Mouse (Mus musculus): Measurements from ENCODE around the gene Slc8b1. TPM values are rescaled to one million over a fixed set of nuclear protein-coding genes. Genes with fewer than 3 reads are reported as not detected.
A peak's percentile ranks its signal among the peaks of the same experiment; 100 is the strongest.

The Slc8b1 gene
- total and polyA plus RNA-seq, 3 experiments: 10.0 to 13.2 (median 12.2) TPM

GRCm38 (mm10) chr5:120566681-120567252 lies 55.8 kb downstream of the Slc8b1 start:
- peaks cover 48% of the 10 kb centered on the region for H3K4me1 ChIP-seq (ENCODE audit: control insufficient read depth, insufficient read depth, low read length)

GRCm38 (mm10) chr5:120567253-120567701 lies 56.3 kb downstream of the Slc8b1 start:
- no peaks in the 10 kb centered on the region for H3K79me2 ChIP-seq (replicated peaks; ENCODE audit: control insufficient read depth, insufficient read depth, low read length)
- no peaks in the 10 kb centered on the region; the same call in 1 of the 2 replicates for H3K36me3 ChIP-seq (ENCODE audit: control insufficient read depth, insufficient read depth, low read length)
- 50% methylated on average over 21 of the region's 21 CpGs for WGBS
- no peak overlapping the region for H3K4me3 ChIP-seq
- H3K4me1 ChIP-seq (ENCODE audit: control insufficient read depth, insufficient read depth, low read length): peaks cover 47% of the 10 kb centered on the region
- no peak overlapping the region for H3K9ac ChIP-seq (ENCODE audit: low read depth, low read length)
- peak; percentile 46; the same call in 1 of the 2 replicates for TF ChIP-seq POLR2A (IDR thresholded peaks at IDR 0.05; ENCODE audit: insufficient read depth, low read depth, low read length)
- no peak for TF ChIP-seq CTCF (IDR thresholded peaks at IDR 0.05)
- TF ChIP-seq EP300 (IDR thresholded peaks at IDR 0.05; ENCODE audit: insufficient read depth, low read depth, low read length): no peak
- intact Hi-C loops (cut with DNase I): loop anchor here (2.0 kb wide), 1 partner anchor 16 kb away; no protein-coding TSS in a partner anchor
- no peaks in the 10 kb centered on the region for H3K27me3 ChIP-seq (ENCODE audit: control insufficient read depth, insufficient read depth, low read length)
- peak overlapping the region; percentile 83 for H3K27ac ChIP-seq
- DNase-seq: peak; percentile 75 to 79

More at GRCm38 (mm10) chr5:120566681-120567252, 55.8 kb downstream of the Slc8b1 start:
- Histone ChIP-seq H3K27me3 (ENCODE audit: control insufficient read depth, insufficient read depth, low read length) (no peaks in the 10 kb centered on the region), H3K79me2 (replicated peaks; ENCODE audit: control insufficient read depth, insufficient read depth, low read length) (no peaks in the 10 kb centered on the region), H3K36me3 (ENCODE audit: control insufficient read depth, insufficient read depth, low read length) (no peaks in the 10 kb centered on the region; the same call in 1 of the 2 replicates), H3K27ac (peak overlapping the region; percentile 83), H3K9ac (ENCODE audit: low read depth, low read length) (no peak overlapping the region), H3K4me3 (no peak overlapping the region)
- TF ChIP-seq POLR2A (IDR thresholded peaks at IDR 0.05; ENCODE audit: insufficient read depth, low read depth, low read length) (no peak), CTCF (IDR thresholded peaks at IDR 0.05) (no peak), EP300 (IDR thresholded peaks at IDR 0.05; ENCODE audit: insufficient read depth, low read depth, low read length) (no peak)
- 30% methylated on average over 9 of the region's 9 CpGs for WGBS
- DNase-seq: peak in 1 of 2 experiments; percentile 46
- intact Hi-C loops (cut with DNase I): loop anchor here (2.0 kb wide), 1 partner anchor 16 kb away; no protein-coding TSS in a partner anchor

GRCm38 (mm10) chr5:120567761-120568211 lies 56.8 kb downstream of the Slc8b1 start:
- intact Hi-C loops (cut with DNase I): loop anchor here (2.0 kb wide), 1 partner anchor 15 kb away; no protein-coding TSS in a partner anchor
- 80% methylated on average over 14 of the region's 14 CpGs for WGBS
- Histone ChIP-seq H3K27ac (peak overlapping the region; percentile 83), H3K79me2 (replicated peaks; ENCODE audit: control insufficient read depth, insufficient read depth, low read length) (no peaks in the 10 kb centered on the region), H3K27me3 (ENCODE audit: control insufficient read depth, insufficient read depth, low read length) (no peaks in the 10 kb centered on the region), H3K36me3 (ENCODE audit: control insufficient read depth, insufficient read depth, low read length) (no peaks in the 10 kb centered on the region; the same call in 1 of the 2 replicates), H3K9ac (ENCODE audit: low read depth, low read length) (no peak overlapping the region), H3K4me1 (ENCODE audit: control insufficient read depth, insufficient read depth, low read length) (peaks cover 45% of the 10 kb centered on the region), H3K4me3 (no peak overlapping the region)
- peak in 1 of 2 experiments; percentile 20 for DNase-seq
- no peak for TF ChIP-seq EP300 (IDR thresholded peaks at IDR 0.05; ENCODE audit: insufficient read depth, low read depth, low read length)
- TF ChIP-seq CTCF (IDR thresholded peaks at IDR 0.05): no peak
- no peak for TF ChIP-seq POLR2A (IDR thresholded peaks at IDR 0.05; ENCODE audit: insufficient read depth, low read depth, low read length)

- no peak overlapping the region for H3K9ac ChIP-seq (ENCODE audit: low read depth, low read length)
- H3K4me3 ChIP-seq: no peak overlapping the region
- no peak for DNase-seq
- TF ChIP-seq POLR2A (IDR thresholded peaks at IDR 0.05; ENCODE audit: insufficient read depth, low read depth, low read length): no peak
- TF ChIP-seq CTCF (IDR thresholded peaks at IDR 0.05): no peak
- TF ChIP-seq EP300 (IDR thresholded peaks at IDR 0.05; ENCODE audit: insufficient read depth, low read depth, low read length): no peak
- H3K36me3 ChIP-seq (ENCODE audit: control insufficient read depth, insufficient read depth, low read length): no peaks in the 10 kb centered on the region; the same call in none of the 2 replicates
- H3K4me1 ChIP-seq (ENCODE audit: control insufficient read depth, insufficient read depth, low read length): peaks cover 41% of the 10 kb centered on the region
- intact Hi-C loops (cut with DNase I): no loop called here
- no peak overlapping the region for H3K27ac ChIP-seq
- WGBS: 70% methylated on average over 9 of the region's 9 CpGs
- H3K27me3 ChIP-seq (ENCODE audit: control insufficient read depth, insufficient read depth, low read length): no peaks in the 10 kb centered on the region
- H3K79me2 ChIP-seq (replicated peaks; ENCODE audit: control insufficient read depth, insufficient read depth, low read length): no peaks in the 10 kb centered on the region
These were observed 57.4 kb downstream of the Slc8b1 start for GRCm38 (mm10) chr5:120568336-120568768.

- H3K4me3 ChIP-seq: no peak overlapping the region
- intact Hi-C loops (cut with DNase I): no loop called here
- H3K27ac ChIP-seq: no peak overlapping the region
- DNase-seq: no peak
- H3K9ac ChIP-seq (ENCODE audit: low read depth, low read length): no peak overlapping the region
- TF ChIP-seq POLR2A (IDR thresholded peaks at IDR 0.05; ENCODE audit: insufficient read depth, low read depth, low read length) (no peak), CTCF (IDR thresholded peaks at IDR 0.05) (no peak), EP300 (IDR thresholded peaks at IDR 0.05; ENCODE audit: insufficient read depth, low read depth, low read length) (no peak)
- H3K79me2 ChIP-seq (replicated peaks; ENCODE audit: control insufficient read depth, insufficient read depth, low read length): no peaks in the 10 kb centered on the region
- no peaks in the 10 kb centered on the region for H3K27me3 ChIP-seq (ENCODE audit: control insufficient read depth, insufficient read depth, low read length)
- no peaks in the 10 kb centered on the region; the same call in none of the 2 replicates for H3K36me3 ChIP-seq (ENCODE audit: control insufficient read depth, insufficient read depth, low read length)
- H3K4me1 ChIP-seq (ENCODE audit: control insufficient read depth, insufficient read depth, low read length): peaks cover 38% of the 10 kb centered on the region
- WGBS: 59% methylated on average over 4 of the region's 4 CpGs
These were observed 58.0 kb downstream of the Slc8b1 start for GRCm38 (mm10) chr5:120568964-120569363.

GRCm38 (mm10) chr5:120569791-120570190 lies 58.8 kb downstream of the Slc8b1 start:
- H3K36me3 ChIP-seq (ENCODE audit: control insufficient read depth, insufficient read depth, low read length): no peaks in the 10 kb centered on the region; the same call in none of the 2 replicates
- H3K27ac ChIP-seq: peak overlapping the region; percentile 7; the same call in 1 of the 2 replicates
- intact Hi-C loops (cut with DNase I): no loop called here
- TF ChIP-seq CTCF (IDR thresholded peaks at IDR 0.05) (no peak), EP300 (IDR thresholded peaks at IDR 0.05; ENCODE audit: insufficient read depth, low read depth, low read length) (no peak), POLR2A (IDR thresholded peaks at IDR 0.05; ENCODE audit: insufficient read depth, low read depth, low read length) (no peak)
- no peak for DNase-seq
- H3K27me3 ChIP-seq (ENCODE audit: control insufficient read depth, insufficient read depth, low read length): no peaks in the 10 kb centered on the region
- no peaks in the 10 kb centered on the region for H3K79me2 ChIP-seq (replicated peaks; ENCODE audit: control insufficient read depth, insufficient read depth, low read length)
- H3K4me3 ChIP-seq: no peak overlapping the region
- 81% methylated on average over 3 of the region's 3 CpGs for WGBS
- H3K9ac ChIP-seq (ENCODE audit: low read depth, low read length): no peak overlapping the region
- H3K4me1 ChIP-seq (ENCODE audit: control insufficient read depth, insufficient read depth, low read length): peaks cover 36% of the 10 kb centered on the region
